Mouse (Mus musculus): ENCODE measurements at regions not wholly inside any gene's neighbourhood (a gene's known extent, or its start where the extent isn't known, plus 50 kb on each side); places are given as distances from the start of the nearest gene placed in this dataset.

- TF ChIP-seq POLR2A (IDR thresholded peaks at IDR 0.05; ENCODE audit: low read depth, low read length) (no peak), CTCF (IDR thresholded peaks at IDR 0.05; ENCODE audit: extremely low read depth, insufficient read depth, insufficient read length, insufficient replicate concordance) (no peak)
Measured at GRCm38 (mm10) chr13:112173973-112174372, 114.3 kb upstream of the Ankrd55 start.

Measured in spleen, adult 2 months (tissue).